ENCODE assay signal across 18 mouse cellular contexts in genomic region chr1:73399178-73399577, GRCm38 (mm10).
DNase-seq lines count a peak whose midpoint lies in the region; ATAC-seq lines count a peak whose summit lies in the region.
"Had no signal": no experiment of that assay in that cellular context is flagged by ENCODE, and none has a peak within 500 bp of the region (broad histone marks: within the 10 kb centered on the region; RNA-seq: fewer than 3 reads in every experiment).

No protein-coding gene starts in this region.

- H3K9ac ChIP-seq in kidney, embryonic 16.5 days (replicated peaks; ENCODE audit: low read length), result no peak overlapping the region
- H3K9ac ChIP-seq: embryonic facial prominence, embryonic 15.5 days; hindbrain, embryonic 13.5 days; midbrain, embryonic 15.5 days had no signal

- H3K27me3 ChIP-seq in kidney, embryonic 16.5 days (ENCODE audit: insufficient read depth, low read length), result no peaks in the 10 kb centered on the region
- H3K27me3 ChIP-seq: embryonic facial prominence, embryonic 15.5 days; hindbrain, embryonic 13.5 days; midbrain, embryonic 15.5 days had no signal

- peak; percentile 96 for ATAC-seq in kidney, embryonic 16.5 days (ENCODE audit: low FRiP score, low TSS enrichment)
- ATAC-seq: CD4-positive, CD25-positive, alpha-beta regulatory T cell, adult 4 months; midbrain, embryonic 15.5 days had no signal

- no peak overlapping the region for H3K4me3 ChIP-seq in kidney, embryonic 16.5 days (ENCODE audit: low read length)
- H3K4me3 ChIP-seq: embryonic facial prominence, embryonic 15.5 days; hindbrain, embryonic 13.5 days; midbrain, embryonic 15.5 days had no signal

- H3K9me3 ChIP-seq in kidney, embryonic 16.5 days (ENCODE audit: low read length), result peaks cover 6% of the 10 kb centered on the region; the same call in 1 of the 2 replicates
- H3K9me3 ChIP-seq: embryonic facial prominence, embryonic 15.5 days; hindbrain, embryonic 13.5 days; midbrain, embryonic 15.5 days had no signal

- no peak overlapping the region for H3K4me2 ChIP-seq in kidney, embryonic 16.5 days (replicated peaks; ENCODE audit: low read depth, low read length)
- H3K4me2 ChIP-seq: embryonic facial prominence, embryonic 15.5 days; hindbrain, embryonic 13.5 days; liver, embryonic 11.5 days; midbrain, embryonic 15.5 days had no signal

- WGBS in kidney, embryonic 16.5 days, result 25% methylated on average over 3 of the region's 3 CpGs

- H3K36me3 ChIP-seq in kidney, embryonic 16.5 days (ENCODE audit: insufficient read depth, low read length), result no peaks in the 10 kb centered on the region
- H3K36me3 ChIP-seq: embryonic facial prominence, embryonic 15.5 days; hindbrain, embryonic 13.5 days; midbrain, embryonic 15.5 days had no signal

- H3K27ac ChIP-seq in kidney, embryonic 16.5 days (ENCODE audit: low read length), result peak overlapping the region; percentile 63; the same call in 1 of the 2 replicates
- H3K27ac ChIP-seq: embryonic facial prominence, embryonic 15.5 days; hindbrain, embryonic 13.5 days; midbrain, embryonic 15.5 days had no signal

- H3K4me1 ChIP-seq in kidney, embryonic 16.5 days (ENCODE audit: insufficient read depth, low read length), result peaks cover 17% of the 10 kb centered on the region
- H3K4me1 ChIP-seq: hindbrain, embryonic 13.5 days; midbrain, embryonic 15.5 days had no signal

- no peak for DNase-seq in kidney, postnatal 14 days
- DNase-seq in embryo, embryonic 10 days (ENCODE audit: low spot score), result peak; percentile 58
- DNase-seq in embryo, embryonic 11 days, result peak; percentile 51
- peak; percentile 7 to 22 for DNase-seq in lung, postnatal 4 days
- no peak for DNase-seq in urinary bladder, postnatal 10 days (ENCODE audit: low spot score)
- DNase-seq in layer of hippocampus, adult 9-11 months, result no peak
- DNase-seq: adrenal gland, postnatal 10 days; cerebellum, postnatal 10 days; gastrocnemius, postnatal 36 days; left cerebral cortex, postnatal 4 days; right cerebral cortex, adult 18-20 months; spleen, adult 18-20 months had no signal

Comparison
In these comparisons a context has a peak if more than half of its experiments do, and no peak if none do; other contexts are left out.
1. DNase-seq: peak in embryo, embryonic 10 days (single experiment), embryo, embryonic 11 days (single experiment) and lung, postnatal 4 days (2 of 2); none in kidney, postnatal 14 days (single experiment), urinary bladder, postnatal 10 days (single experiment) and layer of hippocampus, adult 9-11 months (single experiment).